Mouse (Mus musculus) 416B (cell line): Measurements from ENCODE around the gene Scin.

ENCODE experiments used
- DNase-seq: peaks from one replicate; pipeline ENCODE4 v3.0.0; 2011; ENCODE audit warnings: low read depth

Gene Scin

GRCm38 (mm10) chr12:40108143-40108542 is 25.9 kb downstream of the Scin start:
- DNase-seq = peak; percentile 95

GRCm38 (mm10) chr12:40106874-40107273 is 27.2 kb downstream of the Scin start:
- no peak for DNase-seq

- DNase-seq = peak; percentile 82
Measured at GRCm38 (mm10) chr12:40104750-40105149, 29.3 kb downstream of the Scin start.

DNA sequence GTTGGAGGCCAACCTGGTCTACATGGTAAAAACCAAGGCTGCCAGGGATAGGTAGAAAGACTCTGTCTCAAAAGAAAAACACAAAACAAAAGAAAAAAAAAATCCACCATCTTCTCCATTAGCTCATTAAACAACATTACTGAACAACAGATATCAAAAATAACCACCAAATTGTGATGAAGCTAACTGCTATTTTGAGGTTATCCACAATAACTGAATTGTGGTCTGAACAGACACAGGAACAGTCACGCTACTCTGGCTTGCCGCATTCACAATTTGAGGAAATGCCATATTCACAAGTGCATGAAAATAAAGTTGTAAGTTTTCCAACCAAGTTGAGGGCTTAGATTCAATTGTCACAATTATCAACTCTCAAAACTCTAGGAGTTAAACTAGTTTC is 31.7 kb downstream of the Scin start:
- peak; percentile 80 for DNase-seq

- DNase-seq = no peak
Measured at GRCm38 (mm10) chr12:40099407-40099806, 34.6 kb downstream of the Scin start.

DNA sequence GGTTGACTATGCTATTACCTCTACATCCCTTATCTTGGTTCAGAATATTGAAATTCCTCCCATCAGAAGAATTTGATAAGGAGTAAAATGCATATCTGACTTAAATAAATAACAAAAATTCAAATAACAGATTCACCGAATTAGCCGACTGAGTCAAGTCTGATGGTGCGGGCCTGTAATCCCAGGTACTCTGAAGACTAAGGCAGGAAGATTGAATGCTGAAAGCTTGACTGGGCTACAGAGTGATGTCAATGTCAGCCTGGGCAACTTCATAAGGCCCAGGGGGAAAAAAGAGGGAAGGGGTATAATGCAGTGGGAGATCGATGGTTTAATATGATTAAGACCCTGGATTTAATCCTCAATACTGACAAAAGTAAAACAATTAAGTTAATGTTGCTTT is 36.6 kb downstream of the Scin start:
- DNase-seq = no peak

GRCm38 (mm10) chr12:40097023-40097422 is 37.0 kb downstream of the Scin start:
- no peak for DNase-seq

DNA sequence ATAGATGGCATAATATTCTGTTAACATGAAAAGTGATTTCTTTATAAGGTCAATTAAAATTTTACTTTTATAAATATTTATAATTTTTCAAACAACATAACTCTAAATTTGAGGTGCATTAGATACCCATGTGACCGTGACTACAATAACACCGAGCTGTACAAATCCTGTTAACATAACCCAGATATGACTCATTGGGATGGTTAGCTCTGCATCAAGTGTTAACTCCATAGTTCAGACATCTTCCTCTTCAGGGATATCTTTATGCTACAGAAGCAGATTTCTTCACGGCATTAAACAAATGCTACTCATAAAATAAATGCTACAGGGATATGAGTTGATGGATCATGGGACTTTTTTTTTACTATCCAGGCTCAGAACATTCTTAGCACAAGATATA is 37.6 kb downstream of the Scin start:
- DNase-seq = peak; percentile 41

GRCm38 (mm10) chr12:40090017-40090416 is 44.0 kb downstream of the Scin start:
- DNase-seq = peak; percentile 20

DNA sequence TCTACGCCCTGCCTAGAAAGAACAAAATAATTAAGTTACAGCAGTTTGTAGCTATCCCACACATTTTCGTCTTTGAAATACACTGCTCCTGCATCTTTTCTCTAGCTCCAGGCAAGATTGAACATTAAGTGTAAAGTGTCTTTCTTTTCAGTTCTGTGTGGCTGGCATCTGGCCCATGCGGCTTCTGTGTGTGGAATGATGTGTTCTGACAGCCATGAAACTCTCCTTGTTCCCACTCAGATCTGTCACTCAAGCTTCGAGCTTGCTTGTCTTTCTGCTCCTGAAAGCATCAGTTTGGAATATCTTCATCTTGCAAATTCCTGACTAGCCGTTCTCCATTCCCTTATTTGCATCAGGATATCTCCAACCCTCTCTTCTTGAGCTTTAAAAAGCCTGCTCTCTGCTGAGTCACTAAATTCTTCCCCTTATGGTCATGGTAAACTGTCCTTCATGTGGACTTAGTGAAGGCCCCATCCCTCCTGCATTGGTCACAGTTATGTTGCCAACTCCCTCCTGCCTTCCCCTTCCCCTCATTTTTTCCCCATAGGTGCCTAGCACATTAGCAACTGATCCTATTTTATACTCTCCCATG is 48.2 kb downstream of the Scin start:
- DNase-seq = no peak

GRCm38 (mm10) chr12:40082453-40083238 is 51.4 kb downstream of the Scin start:
- DNase-seq = peak; percentile 73

GRCm38 (mm10) chr12:40082048-40082447 is 52.0 kb downstream of the Scin start:
- DNase-seq = no peak

DNA sequence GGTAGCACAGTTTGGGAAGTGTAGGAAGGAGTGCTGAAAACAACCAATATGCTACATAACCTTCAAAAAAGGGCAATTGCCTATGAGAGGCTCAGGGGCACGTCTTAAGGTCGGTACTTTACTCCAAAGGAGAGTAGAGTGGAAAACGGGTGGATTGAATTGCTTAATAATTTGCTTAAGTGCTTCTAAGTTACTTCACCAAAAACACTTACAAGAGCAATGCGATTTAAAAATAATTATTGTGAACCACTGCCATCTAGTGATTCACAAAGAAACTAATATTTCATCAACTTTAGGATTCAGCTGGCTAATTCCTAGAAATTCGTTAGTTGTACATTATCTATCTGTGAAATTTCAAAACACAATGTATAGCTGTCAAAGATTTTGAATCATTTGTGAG is 60.4 kb downstream of the Scin start:
- peak; percentile 66 for DNase-seq

DNA sequence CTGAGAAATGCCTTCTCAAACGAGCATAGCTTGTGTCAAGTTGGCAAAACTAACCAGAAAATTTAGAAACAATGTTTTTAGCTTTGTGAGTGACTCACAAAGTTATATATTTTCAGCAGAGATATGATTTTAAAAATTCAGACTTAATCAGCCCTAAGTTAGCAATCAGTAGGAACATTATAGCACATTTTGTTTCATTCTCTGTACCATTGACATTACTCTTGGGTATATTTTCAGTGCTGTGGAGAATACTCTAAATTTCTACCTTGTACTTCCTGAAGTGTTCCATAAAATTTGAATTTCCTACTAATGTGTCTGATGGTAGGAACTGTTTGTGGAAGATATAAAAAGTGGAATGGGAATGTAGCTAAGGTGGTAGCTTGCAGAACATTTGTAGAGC is 87.0 kb downstream of the Scin start:
- DNase-seq = no peak

DNA sequence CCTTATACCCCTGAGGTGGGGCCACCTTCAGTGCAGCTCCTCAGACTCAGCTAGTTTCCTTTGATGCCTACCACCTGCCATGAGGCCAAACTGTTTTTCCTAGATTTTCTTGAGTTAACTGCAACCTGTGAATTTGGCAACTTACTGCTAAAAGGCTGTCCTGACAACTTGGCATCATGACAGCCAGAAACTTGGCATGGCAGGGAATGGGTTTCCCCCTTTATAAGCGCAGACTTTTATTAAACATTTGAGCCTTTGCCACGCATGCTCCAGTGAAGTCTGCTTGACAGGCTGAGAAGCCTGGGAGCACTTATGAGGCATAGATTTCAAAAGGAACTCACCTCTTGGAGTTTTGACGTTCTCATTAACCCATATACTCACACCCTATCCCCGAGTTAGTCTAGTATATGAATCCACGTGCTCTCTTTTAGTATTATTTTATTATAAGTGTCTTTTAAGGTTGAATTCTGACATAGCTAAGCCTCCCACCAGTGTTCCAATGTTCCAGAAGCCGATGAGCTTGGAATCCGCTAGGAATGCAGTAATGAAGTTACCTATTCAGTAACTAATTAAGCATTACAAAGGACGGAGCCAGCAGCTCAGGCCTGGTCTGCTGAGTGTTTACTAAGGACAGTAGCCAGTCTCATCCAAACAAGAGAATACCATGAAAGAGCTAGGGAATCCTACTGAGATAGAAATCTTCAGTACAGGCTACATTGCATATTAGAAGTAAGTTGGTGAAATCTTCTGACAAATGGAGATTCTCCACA is 90.0 kb downstream of the Scin start:
- no peak for DNase-seq

DNA sequence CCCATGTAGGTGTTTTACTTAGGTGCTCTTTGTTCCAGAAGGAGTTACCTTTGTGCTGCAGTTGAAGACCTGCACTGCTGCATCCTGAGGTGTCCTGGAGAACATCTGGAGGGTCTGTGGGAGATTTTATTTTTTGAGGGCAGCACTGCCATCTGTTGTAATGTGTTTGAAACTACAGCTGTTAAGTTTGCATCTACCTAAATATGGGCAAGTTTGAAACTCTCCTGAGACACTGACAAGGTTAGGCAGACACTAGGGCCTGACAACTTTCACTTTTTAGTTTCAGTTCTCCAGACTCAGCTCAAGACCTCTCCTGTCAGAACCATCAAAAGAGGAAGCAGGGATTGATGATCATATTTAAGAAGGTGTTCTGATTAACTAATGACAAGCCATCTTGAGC is 94.0 kb downstream of the Scin start:
- DNase-seq = peak; percentile 68

DNA sequence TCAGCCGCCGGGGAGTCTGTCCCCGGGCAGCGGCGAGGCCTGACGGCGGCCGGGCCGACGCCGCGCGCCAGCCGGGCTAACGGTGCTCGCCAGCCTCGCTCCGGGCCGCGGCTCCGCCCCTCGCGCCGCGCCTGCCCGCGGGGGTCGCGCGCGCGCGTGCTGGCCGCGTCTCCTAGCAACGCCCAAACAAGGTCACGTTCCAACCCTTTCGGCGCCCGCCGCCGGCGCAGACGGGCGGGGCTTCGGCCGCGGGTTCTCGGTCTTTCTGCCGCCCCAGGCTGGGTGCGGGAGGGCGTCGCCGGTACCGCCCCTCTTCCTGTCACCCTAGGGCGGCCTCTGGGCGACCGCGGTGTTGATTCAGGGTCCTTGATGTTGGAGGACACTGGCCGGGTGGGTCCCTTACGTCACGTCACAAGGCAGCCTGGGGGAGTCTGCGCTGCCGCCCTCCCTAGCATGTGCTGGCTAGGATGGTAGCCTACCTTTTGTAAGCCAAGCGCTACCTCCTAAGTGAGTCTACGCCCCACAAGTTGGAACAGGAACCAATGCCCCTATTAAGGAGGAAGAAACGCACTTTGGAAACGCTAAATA is 96.1 kb downstream of the Scin start, which contains the start of gene Arl4a:
Gene Arl4a (minus strand): TSS at position 150 of the 588 bp plus-strand sequence.
- peak; percentile 76 for DNase-seq

- DNase-seq = peak; percentile 92
Measured at GRCm38 (mm10) chr12:40037226-40037813, 96.7 kb downstream of the Scin start.

GRCm38 (mm10) chr12:40036666-40037065 is 97.4 kb downstream of the Scin start:
- peak; percentile 74 for DNase-seq

- DNase-seq = no peak
Measured at GRCm38 (mm10) chr12:40035506-40035905, 98.5 kb downstream of the Scin start.

DNA sequence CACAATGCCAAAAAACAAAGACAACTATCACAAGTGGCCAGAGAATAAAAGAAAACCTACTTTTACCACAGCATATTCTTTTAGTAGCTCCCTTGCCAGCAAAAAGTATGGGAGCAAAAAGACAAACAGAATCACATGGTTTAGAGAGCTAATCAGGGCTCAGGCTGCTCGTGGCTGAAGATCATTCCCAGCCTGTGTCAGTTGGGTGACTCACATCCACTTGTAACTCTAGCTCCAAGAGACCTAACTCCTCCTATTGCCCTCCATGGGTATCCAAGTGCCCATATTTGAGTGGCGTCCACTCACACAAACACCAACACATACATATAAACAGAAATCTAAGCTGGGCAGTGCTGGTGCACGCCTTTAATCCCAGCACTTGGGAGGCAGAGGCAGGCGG is 104.8 kb downstream of the Scin start:
- DNase-seq = peak; percentile 68

GRCm38 (mm10) chr12:40027846-40028245 is 106.2 kb downstream of the Scin start:
- no peak for DNase-seq
